Mouse (Mus musculus): ENCODE measurements around the gene Cdhr1. TPM values are rescaled to one million over a fixed set of nuclear protein-coding genes. Genes with fewer than 3 reads are reported as not detected.

Cdhr1 gene
- polyA plus RNA-seq, 1 experiment from 2014 or later, result 0.05 TPM

DNA sequence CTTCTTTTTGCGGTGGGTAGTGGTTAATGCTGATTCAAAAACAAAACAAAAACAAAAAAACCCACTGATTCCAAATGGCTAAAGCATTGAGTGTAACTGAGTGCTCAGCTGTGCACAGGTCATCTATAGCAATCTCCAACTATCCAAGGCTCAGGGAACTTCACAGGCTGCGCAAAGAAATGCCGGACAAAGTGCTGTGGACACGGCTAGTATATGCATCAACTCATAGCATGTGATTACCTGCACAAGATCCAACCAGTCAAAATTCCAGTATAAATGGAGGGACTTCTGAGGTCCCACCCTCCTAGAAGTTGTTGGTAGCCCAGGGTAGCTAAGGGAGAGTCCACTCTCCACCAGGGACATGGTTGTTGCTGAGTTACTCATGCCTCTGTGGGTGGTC is 21.1 kb upstream of the Cdhr1 start:
- DNase-seq (ENCODE audit: low spot score) (no peak), ATAC-seq (replicated peaks; ENCODE audit: low FRiP score) (no peak)
- Histone ChIP-seq H3K36me3 (ENCODE audit: control insufficient read depth, insufficient read depth, low read length) (peaks cover 7% of the 10 kb centered on the region; the same call in 1 of the 2 replicates), H3K9ac (ENCODE audit: low read depth, low read length) (no peak overlapping the region), H3K9me3 (ENCODE audit: control insufficient read depth, low read length) (no peaks in the 10 kb centered on the region), H3K4me2 (no peak overlapping the region), H3K27ac (ENCODE audit: low read depth, low read length) (no peak overlapping the region), H3K4me1 (replicated peaks; ENCODE audit: control insufficient read depth, insufficient read depth, low read length) (no peaks in the 10 kb centered on the region), H3K27me3 (replicated peaks; ENCODE audit: control insufficient read depth, insufficient read depth, low read length) (no peaks in the 10 kb centered on the region), H3K4me3 (ENCODE audit: low read depth, low read length) (no peak overlapping the region)
- 96% methylated on average over 4 of the region's 4 CpGs for WGBS

DNA sequence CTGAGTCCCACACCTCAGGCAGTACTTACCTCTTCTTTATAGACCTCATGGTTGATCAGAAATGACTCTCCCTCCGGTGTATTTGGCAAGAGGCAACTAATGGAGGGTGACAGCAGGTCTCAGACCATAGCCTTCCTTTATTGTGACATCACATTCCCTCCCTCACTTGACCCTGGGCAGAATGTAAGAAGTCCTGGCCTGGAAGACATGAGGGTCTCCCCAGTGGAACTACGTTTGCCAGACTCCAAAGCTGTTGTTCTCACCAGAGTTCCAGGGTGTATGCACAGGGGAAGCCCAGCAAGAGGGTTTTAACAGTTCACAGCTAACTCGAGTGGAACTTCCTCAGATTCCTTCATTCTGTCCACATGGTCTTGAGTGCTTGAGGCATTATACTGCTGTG is 15.8 kb upstream of the Cdhr1 start, which contains the start of gene 2610528A11Rik:
2610528A11Rik (minus strand) TSS at position 101 of the 400 bp plus-strand sequence.
- Histone ChIP-seq H3K4me1 (replicated peaks; ENCODE audit: control insufficient read depth, insufficient read depth, low read length) (no peaks in the 10 kb centered on the region), H3K9me3 (ENCODE audit: control insufficient read depth, low read length) (no peaks in the 10 kb centered on the region), H3K9ac (ENCODE audit: low read depth, low read length) (no peak within 1 kb of the TSS), H3K36me3 (ENCODE audit: control insufficient read depth, insufficient read depth, low read length) (no peaks in the 10 kb centered on the region), H3K4me3 (ENCODE audit: low read depth, low read length) (no peak within 1 kb of the TSS), H3K27me3 (replicated peaks; ENCODE audit: control insufficient read depth, insufficient read depth, low read length) (no peaks in the 10 kb centered on the region), H3K4me2 (no peak within 1 kb of the TSS), H3K27ac (ENCODE audit: low read depth, low read length) (no peak within 1 kb of the TSS)
- DNase-seq (ENCODE audit: low spot score), result no peak
- WGBS, result 50% methylated on average over 3 of the region's 3 CpGs
- ATAC-seq (replicated peaks; ENCODE audit: low FRiP score), result no peak

DNA sequence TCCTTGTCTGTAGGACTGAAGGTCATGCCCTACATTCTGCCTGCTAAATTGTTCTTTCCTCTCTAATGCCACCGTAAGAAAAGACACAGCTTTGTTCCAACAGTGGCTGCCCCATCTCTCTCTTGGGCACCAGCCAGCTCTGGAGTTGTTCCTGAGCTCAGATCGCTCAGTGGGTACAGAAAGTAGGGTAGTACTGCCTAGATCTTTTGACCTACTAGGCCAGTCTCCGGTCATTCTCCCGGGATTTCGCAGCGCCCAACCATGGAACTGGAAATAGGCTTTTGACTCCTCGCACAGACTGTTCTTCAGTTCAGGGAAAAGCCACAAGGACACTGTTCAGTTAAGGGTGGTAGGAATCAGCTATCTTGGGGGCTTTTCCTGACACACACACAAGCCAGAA is 14.8 kb upstream of the Cdhr1 start:
- DNase-seq (ENCODE audit: low spot score) (no peak), ATAC-seq (replicated peaks; ENCODE audit: low FRiP score) (no peak)
- H3K9me3 ChIP-seq (ENCODE audit: control insufficient read depth, low read length), result no peaks in the 10 kb centered on the region
- H3K9ac ChIP-seq (ENCODE audit: low read depth, low read length), result no peak overlapping the region
- no peak overlapping the region for H3K27ac ChIP-seq (ENCODE audit: low read depth, low read length)
- no peaks in the 10 kb centered on the region for H3K27me3 ChIP-seq (replicated peaks; ENCODE audit: control insufficient read depth, insufficient read depth, low read length)
- 86% methylated on average over 7 of the region's 7 CpGs for WGBS
- no peaks in the 10 kb centered on the region for H3K36me3 ChIP-seq (ENCODE audit: control insufficient read depth, insufficient read depth, low read length)
- H3K4me2 ChIP-seq, result no peak overlapping the region
- H3K4me3 ChIP-seq (ENCODE audit: low read depth, low read length), result no peak overlapping the region
- no peaks in the 10 kb centered on the region for H3K4me1 ChIP-seq (replicated peaks; ENCODE audit: control insufficient read depth, insufficient read depth, low read length)

DNA sequence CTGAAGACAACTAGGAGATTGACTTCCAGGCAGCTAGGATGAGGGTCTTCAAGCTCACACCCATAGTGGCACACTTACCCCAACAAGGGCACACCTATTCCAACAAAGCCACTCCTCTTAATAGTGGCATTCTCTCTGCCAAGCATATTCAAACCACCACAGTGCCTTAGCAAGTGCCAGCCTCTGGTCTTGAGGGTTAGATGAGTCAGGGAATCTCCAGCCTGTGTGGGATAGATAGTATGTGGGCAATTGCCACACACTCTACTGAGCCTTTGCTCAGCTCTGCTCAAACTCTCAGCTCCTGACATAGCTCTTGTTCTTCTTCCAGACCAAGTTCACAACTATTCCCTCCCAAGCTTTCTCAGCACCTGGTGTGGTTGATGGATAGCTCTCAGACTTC is 13.2 kb upstream of the Cdhr1 start:
- no peaks in the 10 kb centered on the region for H3K36me3 ChIP-seq (ENCODE audit: control insufficient read depth, insufficient read depth, low read length)
- no peak overlapping the region for H3K4me3 ChIP-seq (ENCODE audit: low read depth, low read length)
- H3K9ac ChIP-seq (ENCODE audit: low read depth, low read length), result no peak overlapping the region
- no peak overlapping the region for H3K4me2 ChIP-seq
- no peak overlapping the region for H3K27ac ChIP-seq (ENCODE audit: low read depth, low read length)
- no peaks in the 10 kb centered on the region for H3K27me3 ChIP-seq (replicated peaks; ENCODE audit: control insufficient read depth, insufficient read depth, low read length)
- no peaks in the 10 kb centered on the region for H3K9me3 ChIP-seq (ENCODE audit: control insufficient read depth, low read length)
- no peaks in the 10 kb centered on the region for H3K4me1 ChIP-seq (replicated peaks; ENCODE audit: control insufficient read depth, insufficient read depth, low read length)
- ATAC-seq (replicated peaks; ENCODE audit: low FRiP score) (no peak), DNase-seq (ENCODE audit: low spot score) (no peak)

DNA sequence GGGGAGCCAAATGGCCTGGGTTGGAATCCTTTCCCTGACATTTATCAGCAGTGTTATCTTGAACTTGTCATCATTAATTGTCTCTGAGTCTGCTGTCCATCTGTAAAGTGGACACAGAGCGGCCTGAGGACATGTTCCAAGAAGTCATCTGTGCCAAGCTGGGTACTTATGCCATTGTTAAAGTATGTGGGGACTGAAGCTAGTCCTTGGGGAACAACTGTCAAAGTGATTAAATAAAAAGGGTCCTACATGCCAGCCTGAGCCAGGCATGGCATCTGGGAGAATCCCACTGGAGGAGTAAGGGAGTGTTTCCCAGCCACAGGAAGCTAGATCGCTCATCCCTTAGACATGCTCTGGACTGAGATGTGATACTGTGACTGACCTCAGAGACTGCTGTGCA is 12.3 kb upstream of the Cdhr1 start:
- DNase-seq (ENCODE audit: low spot score), result no peak
- H3K9me3 ChIP-seq (ENCODE audit: control insufficient read depth, low read length), result no peaks in the 10 kb centered on the region
- no peaks in the 10 kb centered on the region for H3K4me1 ChIP-seq (replicated peaks; ENCODE audit: control insufficient read depth, insufficient read depth, low read length)
- H3K9ac ChIP-seq (ENCODE audit: low read depth, low read length), result no peak overlapping the region
- 73% methylated on average over 2 of the region's 2 CpGs for WGBS
- no peak overlapping the region for H3K27ac ChIP-seq (ENCODE audit: low read depth, low read length)
- H3K4me3 ChIP-seq (ENCODE audit: low read depth, low read length), result no peak overlapping the region
- no peak overlapping the region for H3K4me2 ChIP-seq
- no peak for ATAC-seq (replicated peaks; ENCODE audit: low FRiP score)
- H3K36me3 ChIP-seq (ENCODE audit: control insufficient read depth, insufficient read depth, low read length), result no peaks in the 10 kb centered on the region
- no peaks in the 10 kb centered on the region for H3K27me3 ChIP-seq (replicated peaks; ENCODE audit: control insufficient read depth, insufficient read depth, low read length)

DNA sequence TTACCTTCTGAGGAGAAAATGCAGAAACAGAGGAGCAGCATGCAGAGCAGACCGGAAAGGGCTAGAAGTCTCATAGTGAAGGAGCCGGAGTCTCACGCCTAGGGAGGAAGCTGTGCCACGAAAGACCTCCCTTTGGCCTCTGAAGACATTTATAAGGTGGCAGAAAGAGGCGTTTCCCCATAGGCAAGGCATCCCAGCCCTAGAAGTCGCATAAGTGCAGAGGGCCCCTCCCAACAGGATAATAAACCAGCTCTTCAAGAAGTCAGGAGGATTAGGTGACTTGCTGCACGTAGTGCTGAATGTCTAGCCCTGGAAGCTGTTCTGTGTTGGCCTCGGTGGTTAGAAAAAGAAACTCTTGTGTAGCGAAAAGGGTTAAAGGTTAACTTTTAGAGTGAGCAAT is 11.8 kb upstream of the Cdhr1 start:
- no peaks in the 10 kb centered on the region for H3K4me1 ChIP-seq (replicated peaks; ENCODE audit: control insufficient read depth, insufficient read depth, low read length)
- no peaks in the 10 kb centered on the region for H3K36me3 ChIP-seq (ENCODE audit: control insufficient read depth, insufficient read depth, low read length)
- DNase-seq (ENCODE audit: low spot score) (no peak), ATAC-seq (replicated peaks; ENCODE audit: low FRiP score) (no peak)
- H3K4me3 ChIP-seq (ENCODE audit: low read depth, low read length), result no peak overlapping the region
- H3K9me3 ChIP-seq (ENCODE audit: control insufficient read depth, low read length), result no peaks in the 10 kb centered on the region
- H3K27ac ChIP-seq (ENCODE audit: low read depth, low read length), result no peak overlapping the region
- no peak overlapping the region for H3K9ac ChIP-seq (ENCODE audit: low read depth, low read length)
- H3K4me2 ChIP-seq, result no peak overlapping the region
- H3K27me3 ChIP-seq (replicated peaks; ENCODE audit: control insufficient read depth, insufficient read depth, low read length), result no peaks in the 10 kb centered on the region
- 62% methylated on average over 9 of the region's 9 CpGs for WGBS

DNA sequence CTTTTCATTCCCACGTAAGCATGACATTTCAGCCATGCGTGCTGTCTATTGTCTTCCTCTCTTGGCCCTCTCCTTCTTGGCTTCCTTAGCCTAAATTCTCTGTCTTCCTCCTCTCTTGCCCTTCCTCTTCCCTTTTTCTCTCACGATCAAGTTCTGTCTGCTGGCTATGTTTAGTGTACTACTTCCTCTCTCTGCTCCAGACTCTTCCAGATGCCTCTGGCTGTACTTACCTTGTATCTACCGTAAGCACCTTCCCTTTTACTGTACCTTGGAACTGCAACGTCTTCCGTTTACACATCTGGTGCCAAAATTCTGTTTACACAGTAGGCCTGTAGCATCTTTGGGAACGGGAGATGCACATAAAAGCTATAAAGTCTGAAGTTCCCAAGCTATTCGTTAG is 11.3 kb upstream of the Cdhr1 start:
- 62% methylated on average over 8 of the region's 8 CpGs for WGBS
- Histone ChIP-seq H3K4me1 (replicated peaks; ENCODE audit: control insufficient read depth, insufficient read depth, low read length) (no peaks in the 10 kb centered on the region), H3K4me3 (ENCODE audit: low read depth, low read length) (no peak overlapping the region), H3K36me3 (ENCODE audit: control insufficient read depth, insufficient read depth, low read length) (no peaks in the 10 kb centered on the region), H3K4me2 (no peak overlapping the region), H3K9ac (ENCODE audit: low read depth, low read length) (no peak overlapping the region), H3K27me3 (replicated peaks; ENCODE audit: control insufficient read depth, insufficient read depth, low read length) (no peaks in the 10 kb centered on the region), H3K27ac (ENCODE audit: low read depth, low read length) (no peak overlapping the region), H3K9me3 (ENCODE audit: control insufficient read depth, low read length) (no peaks in the 10 kb centered on the region)
- no peak for DNase-seq (ENCODE audit: low spot score)
- no peak for ATAC-seq (replicated peaks; ENCODE audit: low FRiP score)

DNA sequence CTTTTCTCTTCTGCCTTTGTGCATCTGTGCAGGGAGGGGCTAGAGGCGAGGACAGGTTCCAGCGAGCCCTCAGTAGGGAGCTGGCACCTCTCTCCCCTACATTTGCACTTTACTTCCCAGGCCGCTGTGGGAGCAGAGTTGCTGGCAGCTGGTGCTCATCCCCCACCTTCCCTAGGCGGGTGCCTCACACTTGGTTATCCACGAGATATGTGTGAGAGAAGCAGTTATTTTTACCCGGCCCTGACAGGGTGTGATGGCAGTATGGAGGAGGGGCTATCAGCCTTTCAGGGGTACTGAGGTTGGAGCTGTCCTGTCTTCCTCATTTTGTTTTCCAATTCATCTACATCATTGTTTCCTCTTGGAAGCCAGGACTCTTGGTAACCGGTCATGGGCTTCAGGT is 7.7 kb upstream of the Cdhr1 start:
- Histone ChIP-seq H3K4me3 (ENCODE audit: low read depth, low read length) (no peak overlapping the region), H3K9ac (ENCODE audit: low read depth, low read length) (no peak overlapping the region), H3K27me3 (replicated peaks; ENCODE audit: control insufficient read depth, insufficient read depth, low read length) (no peaks in the 10 kb centered on the region), H3K4me1 (replicated peaks; ENCODE audit: control insufficient read depth, insufficient read depth, low read length) (no peaks in the 10 kb centered on the region), H3K27ac (ENCODE audit: low read depth, low read length) (no peak overlapping the region), H3K9me3 (ENCODE audit: control insufficient read depth, low read length) (no peaks in the 10 kb centered on the region), H3K36me3 (ENCODE audit: control insufficient read depth, insufficient read depth, low read length) (no peaks in the 10 kb centered on the region), H3K4me2 (no peak overlapping the region)
- 17% methylated on average over 7 of the region's 7 CpGs for WGBS
- ATAC-seq (replicated peaks; ENCODE audit: low FRiP score) (no peak), DNase-seq (ENCODE audit: low spot score) (no peak)

DNA sequence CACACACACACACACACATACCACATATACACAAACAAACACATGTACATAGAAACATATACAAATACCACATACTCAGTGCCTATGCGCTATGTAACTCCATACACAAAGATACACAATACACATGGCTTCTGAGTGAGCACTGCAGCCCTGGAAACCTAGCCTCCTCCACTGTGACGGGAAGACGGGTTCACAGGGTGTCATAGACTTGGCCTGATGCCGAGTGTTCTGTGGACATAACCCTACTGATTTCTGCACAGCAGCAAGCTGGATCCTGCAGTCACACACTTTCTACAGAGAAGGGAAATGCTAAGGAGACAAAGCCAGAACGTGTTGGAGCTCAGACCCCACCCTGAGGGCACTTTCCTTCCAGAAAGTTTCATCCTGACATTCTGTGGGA is 6.6 kb upstream of the Cdhr1 start:
- no peak for DNase-seq (ENCODE audit: low spot score)
- Histone ChIP-seq H3K27me3 (replicated peaks; ENCODE audit: control insufficient read depth, insufficient read depth, low read length) (peaks cover under 1% of the 10 kb centered on the region; the same call in 1 of the 2 replicates), H3K36me3 (ENCODE audit: control insufficient read depth, insufficient read depth, low read length) (no peaks in the 10 kb centered on the region), H3K27ac (ENCODE audit: low read depth, low read length) (no peak overlapping the region), H3K4me2 (no peak overlapping the region), H3K4me1 (replicated peaks; ENCODE audit: control insufficient read depth, insufficient read depth, low read length) (no peaks in the 10 kb centered on the region), H3K4me3 (ENCODE audit: low read depth, low read length) (no peak overlapping the region), H3K9me3 (ENCODE audit: control insufficient read depth, low read length) (no peaks in the 10 kb centered on the region), H3K9ac (ENCODE audit: low read depth, low read length) (no peak overlapping the region)
- WGBS, result 60% methylated on average over 5 of the region's 5 CpGs
- ATAC-seq (replicated peaks; ENCODE audit: low FRiP score), result no peak; the same call in 1 of the 2 replicates

Measured in liver, embryonic 11.5 days (tissue).